Mouse (Mus musculus) stomach, adult 2 months (tissue): ENCODE measurements around the gene Sap30l. TPM values are rescaled to one million over a fixed set of nuclear protein-coding genes. Genes with fewer than 3 reads are reported as not detected.

Experiments
- polyA plus RNA-seq: library from polyadenylated mRNA; depleted of rRNA; stranded (reverse); fragments of >200 nt; gene quantifications from 2 replicates; pipeline ENCODE4 v1.2.3, GENCODE M21; 2012; rRNA removed

Sap30l gene
- polyA plus RNA-seq: 12.8 and 21.7 TPM in 2 replicates

DNA sequence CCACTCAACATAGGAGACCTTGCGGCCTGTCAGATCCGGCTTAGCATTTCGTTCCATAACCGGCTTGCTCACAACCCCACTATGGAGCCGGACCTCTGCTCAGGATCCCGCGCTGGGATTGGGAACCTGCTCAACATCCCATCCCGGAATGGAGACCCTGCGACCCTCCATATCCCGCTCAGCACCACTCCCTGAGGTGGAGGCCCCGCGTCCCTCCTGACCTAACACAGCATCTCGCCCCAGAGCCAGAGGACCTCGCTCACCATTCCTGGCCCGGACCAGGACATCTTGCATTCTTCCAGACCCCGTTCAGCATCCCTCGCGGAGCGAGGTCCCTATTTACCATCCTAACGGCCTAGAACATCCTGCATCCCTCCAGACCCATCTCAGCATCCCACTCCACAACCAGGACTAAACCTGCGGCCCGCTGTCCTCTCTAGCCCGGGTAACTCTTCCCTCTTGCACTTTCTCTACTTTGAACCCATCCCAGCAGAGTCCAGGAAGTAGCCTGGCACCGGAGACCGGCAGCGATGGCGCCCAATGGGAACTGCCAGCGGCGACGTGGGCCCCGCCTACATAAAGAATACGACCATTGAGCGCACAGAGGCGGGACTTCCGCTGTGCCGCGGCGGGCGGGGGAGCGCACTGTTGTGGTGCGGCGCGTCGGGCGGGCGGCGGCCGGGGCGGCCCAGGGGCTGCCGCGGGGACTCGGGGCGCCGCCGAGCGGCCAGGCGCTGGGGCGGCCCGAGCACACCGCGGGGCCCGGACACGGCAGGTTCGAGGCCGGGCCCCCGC is at the start of gene Sap30l:
Gene Sap30l, plus strand, starts transcription at position 667 of the 795 bp plus-strand sequence.

DNA sequence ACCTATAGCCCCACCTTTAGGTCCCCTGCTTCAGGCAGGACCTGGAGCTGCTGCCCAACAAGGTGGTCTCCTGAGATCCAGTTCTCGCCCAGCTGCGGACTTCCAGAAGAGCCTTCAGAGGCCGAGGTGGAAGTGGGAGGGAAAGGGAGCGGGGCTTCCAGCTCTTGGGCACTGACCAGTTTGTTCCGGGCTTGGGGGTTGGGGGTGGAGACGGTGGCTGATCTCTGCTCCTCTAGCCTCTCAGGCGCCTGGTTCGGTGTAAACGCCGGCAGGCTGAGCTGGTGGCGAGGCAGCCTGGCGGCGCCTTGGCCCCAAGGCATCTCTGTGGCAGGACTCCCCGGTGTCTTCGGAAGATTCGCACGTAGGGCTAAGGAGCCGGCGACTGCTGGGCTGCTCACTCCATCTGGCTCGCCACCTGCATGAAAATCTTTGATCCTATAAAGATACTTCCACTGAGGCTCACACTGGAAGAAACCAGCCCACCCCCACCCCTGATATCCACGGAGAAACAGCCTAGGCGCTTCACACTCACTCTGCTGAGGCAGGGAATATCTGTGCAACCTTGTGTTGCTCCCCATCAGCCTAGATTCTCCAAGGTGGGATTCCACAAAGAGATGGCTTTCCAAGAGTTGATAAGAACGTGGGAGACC is 31.2 kb downstream of the Sap30l start, which contains the start of gene Hand1:
Gene Hand1, minus strand, starts transcription at position 267 of the 650 bp plus-strand sequence.

Other genes with a start within 250 kb of the Sap30l start
- gene Galnt10, start 156.2 kb upstream of the Sap30l start, polyA plus RNA-seq: 6.1 and 8.2 TPM in 2 replicates
- gene Hand1, start 31.2 kb downstream of the Sap30l start, polyA plus RNA-seq: 0.05 TPM in 1 of 2 replicates, not detected in the other
- gene Larp1, start 207.4 kb downstream of the Sap30l start, polyA plus RNA-seq: 16.1 and 17.5 TPM in 2 replicates